Mouse (Mus musculus): ENCODE data around the gene Gjd3. TPM values are rescaled to one million over a fixed set of nuclear protein-coding genes. Genes with fewer than 3 reads are reported as not detected.

Gjd3 gene
- polyA plus RNA-seq (2015; fragmentation: Nextera tagmentation; extraction: Ambion mirVana): 1.8 and 3.1 TPM in 2 replicates

DNA sequence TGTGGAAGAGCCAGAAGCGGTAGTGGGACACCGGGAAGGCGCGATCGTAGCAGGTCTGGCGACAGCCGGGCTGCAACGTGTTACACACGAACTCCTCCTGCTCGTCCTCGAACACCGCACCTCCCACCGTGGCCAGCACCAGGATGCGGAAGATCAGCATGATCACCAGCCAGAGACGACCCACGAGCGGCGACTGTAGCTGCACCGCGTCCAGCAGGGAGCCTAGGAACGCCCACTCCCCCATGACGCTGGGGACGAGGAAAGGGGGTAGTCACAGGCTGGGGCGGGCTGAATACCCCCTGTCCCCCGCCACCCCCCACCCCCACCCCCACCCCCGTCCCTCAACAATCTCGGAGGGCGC, at the start of gene Gjd3:
Gene Gjd3 (minus strand): TSS at position 244 of the 361 bp plus-strand sequence.
- Histone ChIP-seq H3K4me3 (peak within 1 kb of the TSS; percentile 56), H3K4me1 (replicated peaks) (peaks cover 28% of the 10 kb centered on the region), H3K36me3 (no peaks in the 10 kb centered on the region), H3K27me3 (no peaks in the 10 kb centered on the region), H3K9me3 (no peaks in the 10 kb centered on the region), H3K27ac (replicated peaks) (peak within 1 kb of the TSS; percentile 91), H3K4me2 (peak within 1 kb of the TSS; percentile 67), H3K9ac (peak within 1 kb of the TSS; percentile 77)
- peak; percentile 69 for ATAC-seq (ENCODE audit: low FRiP score, low read depth)
- 1% methylated on average over 26 of the region's 28 CpGs for WGBS

DNA sequence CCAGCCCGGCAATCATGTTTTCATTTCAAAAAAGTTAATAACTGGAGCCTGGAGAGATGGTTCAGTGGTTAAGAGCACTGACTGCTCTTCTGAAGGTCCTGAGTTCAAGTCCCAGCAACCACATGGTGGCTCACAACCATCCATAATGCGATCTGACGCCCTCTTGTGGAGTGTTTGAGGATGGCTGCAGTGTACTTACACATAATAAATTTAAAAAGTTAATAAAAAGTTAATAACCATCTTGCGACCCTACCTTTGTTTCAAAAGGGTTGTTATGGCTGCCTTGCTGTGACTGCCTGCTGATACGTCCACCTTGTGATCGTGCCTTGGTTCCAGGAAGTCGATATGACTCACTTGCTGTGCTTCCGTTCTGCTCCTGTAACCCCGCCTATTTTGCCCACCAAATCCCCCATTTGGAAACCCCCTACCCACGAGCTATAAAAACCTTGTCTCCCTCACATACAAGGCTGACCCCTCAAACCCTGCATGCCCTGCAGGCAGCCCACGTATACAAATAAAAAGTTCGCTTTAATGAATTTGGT, 44.2 kb upstream of the Gjd3 start:
- WGBS: 84% methylated on average over 12 of the region's 12 CpGs
- Histone ChIP-seq H3K36me3 (no peaks in the 10 kb centered on the region), H3K27me3 (no peaks in the 10 kb centered on the region)

DNA sequence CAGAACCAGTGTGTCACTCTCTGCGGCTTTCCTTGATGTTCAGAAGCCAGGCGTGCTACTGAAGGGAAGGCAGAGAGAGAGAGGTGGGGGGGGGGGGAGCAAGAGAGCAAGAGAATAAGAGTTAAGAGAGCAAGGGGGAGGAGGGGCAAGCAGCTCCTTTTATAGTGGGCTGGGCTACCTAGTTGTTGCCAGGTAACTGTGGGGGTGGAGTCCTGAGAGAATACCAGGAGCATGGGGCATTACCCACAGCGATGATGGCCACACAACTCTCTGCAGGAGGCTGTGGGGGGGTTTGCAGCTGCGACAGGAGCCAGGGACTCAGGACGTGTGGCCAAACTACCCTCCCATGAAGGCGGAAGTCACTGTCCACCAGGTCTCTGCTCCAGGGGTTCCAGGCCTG, 43.1 kb upstream of the Gjd3 start:
- 80% methylated on average over 6 of the region's 6 CpGs for WGBS
- peaks cover 15% of the 10 kb centered on the region for H3K4me1 ChIP-seq (replicated peaks)

More for the DNA sequence above, 44.2 kb upstream of the Gjd3 start:
- H3K9ac ChIP-seq: no peak overlapping the region
- no peak for ATAC-seq (ENCODE audit: low FRiP score, low read depth)
- peaks cover 15% of the 10 kb centered on the region for H3K4me1 ChIP-seq (replicated peaks)
- H3K4me2 ChIP-seq: no peak overlapping the region
- H3K9me3 ChIP-seq: no peaks in the 10 kb centered on the region
- no peak overlapping the region for H3K4me3 ChIP-seq
- H3K27ac ChIP-seq (replicated peaks): no peak overlapping the region

DNA sequence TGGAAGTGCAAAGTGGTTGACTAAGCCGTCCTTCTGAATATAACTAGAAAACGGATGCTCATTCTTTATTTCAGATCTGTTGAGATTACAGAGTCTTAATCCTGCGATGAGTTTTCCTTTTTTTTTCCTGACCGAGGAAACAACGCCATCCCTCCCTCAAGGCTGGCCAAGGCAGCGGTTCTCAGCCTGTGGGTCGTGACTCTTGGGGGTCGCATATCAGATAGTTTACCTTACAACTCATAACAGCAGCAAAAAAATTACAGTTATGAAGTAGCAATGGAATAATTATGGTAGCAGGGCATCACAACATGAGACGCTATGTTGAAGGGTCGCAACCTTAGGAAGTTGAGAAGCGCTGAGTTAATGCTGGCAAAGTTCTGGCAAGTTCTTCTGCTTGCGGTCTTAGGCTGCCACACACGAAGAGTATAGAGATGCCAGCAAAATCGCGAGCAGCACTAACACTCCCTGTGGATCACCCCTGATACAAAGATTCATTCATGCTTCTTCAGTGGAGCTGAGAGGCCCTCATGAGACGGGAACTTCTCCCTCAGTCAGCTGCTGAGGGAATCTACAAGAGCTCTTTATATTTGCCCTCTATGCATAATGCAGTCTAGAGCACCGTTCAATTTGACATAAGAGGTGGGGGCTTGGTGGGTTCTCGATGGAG, 41.8 kb upstream of the Gjd3 start:
- peak; percentile 40; the same call in 1 of the 2 replicates for ATAC-seq (ENCODE audit: low FRiP score, low read depth)
- Histone ChIP-seq H3K9me3 (no peaks in the 10 kb centered on the region), H3K36me3 (no peaks in the 10 kb centered on the region), H3K4me2 (peak overlapping the region; percentile 62), H3K27ac (replicated peaks) (peak overlapping the region; percentile 25), H3K27me3 (no peaks in the 10 kb centered on the region), H3K4me3 (peak overlapping the region; percentile 54), H3K4me1 (replicated peaks) (peaks cover 15% of the 10 kb centered on the region), H3K9ac (no peak overlapping the region)
- 43% methylated on average over 18 of the region's 18 CpGs for WGBS

More for the DNA sequence above, 43.1 kb upstream of the Gjd3 start:
- no peak overlapping the region for H3K4me3 ChIP-seq
- H3K27ac ChIP-seq (replicated peaks): no peak overlapping the region
- H3K9me3 ChIP-seq: no peaks in the 10 kb centered on the region
- ATAC-seq (ENCODE audit: low FRiP score, low read depth): no peak
- H3K36me3 ChIP-seq: no peaks in the 10 kb centered on the region
- H3K9ac ChIP-seq: no peak overlapping the region
- no peaks in the 10 kb centered on the region for H3K27me3 ChIP-seq
- no peak overlapping the region for H3K4me2 ChIP-seq

DNA sequence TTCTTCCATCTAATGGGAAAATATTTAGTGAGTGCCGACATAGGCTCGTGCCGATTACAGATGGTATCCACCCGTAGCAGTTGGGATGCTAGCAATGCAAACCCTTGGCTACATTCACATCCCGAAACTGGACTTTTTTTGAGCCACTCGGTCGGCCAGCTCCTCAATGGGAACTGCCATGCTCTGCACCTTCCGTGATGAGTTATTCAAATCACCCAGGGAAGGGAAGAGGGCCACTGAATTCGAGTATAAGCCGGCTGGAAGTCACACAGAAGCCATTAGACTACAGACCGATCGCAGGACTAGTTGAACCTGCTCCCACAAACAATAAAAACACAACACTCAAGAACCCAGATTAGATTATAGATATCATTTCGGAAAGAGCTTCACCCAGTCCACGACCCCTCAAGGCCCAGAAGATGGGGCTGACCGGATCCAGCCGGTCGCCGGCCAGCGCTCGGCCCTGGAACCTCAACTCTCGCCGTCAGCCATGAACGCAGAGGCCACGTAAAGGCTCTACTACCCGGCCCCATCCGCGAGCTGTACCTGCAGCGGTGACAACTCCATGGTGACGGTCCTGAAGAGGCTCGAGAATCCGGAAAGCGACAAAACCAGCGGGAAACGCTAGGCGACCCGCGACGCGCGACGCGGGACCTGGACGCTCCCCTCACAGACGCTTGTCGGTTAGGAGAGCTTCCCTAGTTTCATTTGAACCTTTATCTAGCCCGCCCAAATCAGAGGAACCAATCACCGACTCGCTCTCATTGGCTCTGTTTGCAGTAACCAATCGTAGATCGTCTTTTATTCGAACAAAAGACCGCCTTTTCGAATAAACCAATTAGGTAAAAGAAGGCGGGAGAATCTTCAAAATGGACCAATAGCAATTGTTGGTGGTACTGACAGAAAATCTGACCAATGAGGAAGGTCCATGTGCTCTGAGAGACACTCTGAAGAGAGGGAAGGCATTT, 41.0 kb upstream of the Gjd3 start, which contains the start of gene Top2a:
Gene Top2a (minus strand): TSS at position 690 of the 968 bp plus-strand sequence.
- Histone ChIP-seq H3K9ac (peak within 1 kb of the TSS; percentile 14; the same call in 1 of the 2 replicates), H3K4me1 (replicated peaks) (peaks cover 15% of the 10 kb centered on the region), H3K27me3 (no peaks in the 10 kb centered on the region), H3K4me3 (peak within 1 kb of the TSS; percentile 54), H3K27ac (replicated peaks) (peak within 1 kb of the TSS; percentile 25), H3K9me3 (no peaks in the 10 kb centered on the region), H3K4me2 (peak within 1 kb of the TSS; percentile 62), H3K36me3 (no peaks in the 10 kb centered on the region)
- under 1% methylated on average over 54 of the region's 54 CpGs for WGBS
- ATAC-seq (ENCODE audit: low FRiP score, low read depth): peak; percentile 97

DNA sequence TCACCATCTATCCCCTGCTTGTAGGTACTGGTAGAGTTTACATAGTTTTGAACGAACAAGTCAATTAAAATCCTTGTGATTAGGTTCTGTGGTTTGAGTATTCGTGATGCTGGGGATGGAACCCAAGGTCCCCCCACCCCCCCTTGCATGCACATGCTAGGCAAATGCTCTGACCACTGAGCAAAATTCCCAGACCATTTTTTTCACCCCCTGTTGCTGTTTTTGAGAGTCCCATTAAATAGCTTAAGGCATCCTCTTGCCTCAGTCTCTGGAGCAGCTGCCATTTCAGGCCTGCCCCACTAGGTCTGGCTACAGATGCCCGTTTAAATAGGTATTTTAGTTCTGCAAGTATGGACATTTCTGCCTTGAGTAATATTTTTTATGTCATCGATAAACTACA, 40.3 kb upstream of the Gjd3 start:
- peak overlapping the region; percentile 54 for H3K4me3 ChIP-seq
- H3K4me1 ChIP-seq (replicated peaks): peaks cover 15% of the 10 kb centered on the region
- 12% methylated on average over 4 of the region's 4 CpGs for WGBS
- H3K9ac ChIP-seq: 0 out of 2 replicates have a peak overlapping the region, but pooled peaks have one; percentile 14
- no peaks in the 10 kb centered on the region for H3K36me3 ChIP-seq
- H3K9me3 ChIP-seq: no peaks in the 10 kb centered on the region
- no peak for ATAC-seq (ENCODE audit: low FRiP score, low read depth)
- H3K27ac ChIP-seq (replicated peaks): no peak overlapping the region
- H3K27me3 ChIP-seq: no peaks in the 10 kb centered on the region
- peak overlapping the region; percentile 62 for H3K4me2 ChIP-seq

DNA sequence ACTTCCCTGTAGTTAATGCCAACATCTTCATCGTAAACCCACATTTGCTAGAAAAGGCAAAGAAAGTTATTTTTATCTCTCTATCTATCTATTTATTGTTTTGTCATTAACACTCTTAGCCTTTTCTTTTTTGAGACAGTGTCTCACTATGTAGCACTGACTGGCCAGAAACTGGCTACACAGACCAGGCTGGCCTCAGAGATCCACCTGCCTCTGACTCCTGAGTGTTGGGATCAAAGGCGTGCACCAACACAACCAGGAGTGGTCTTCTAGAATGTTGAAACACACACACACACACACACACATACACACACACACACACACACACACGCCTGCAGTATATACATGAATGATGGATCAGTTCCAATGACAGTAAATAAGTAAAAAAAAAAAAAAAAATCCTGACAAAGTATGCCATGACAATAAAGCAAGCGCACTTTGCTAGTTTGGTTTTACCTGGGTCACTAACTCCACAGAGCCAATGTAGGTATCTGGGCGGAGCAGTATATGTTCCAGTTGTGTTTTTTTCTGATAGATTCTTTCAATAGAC, 39.6 kb upstream of the Gjd3 start:
- H3K4me2 ChIP-seq: peak overlapping the region; percentile 62
- no peak overlapping the region for H3K27ac ChIP-seq (replicated peaks)
- no peak overlapping the region for H3K9ac ChIP-seq
- H3K36me3 ChIP-seq: no peaks in the 10 kb centered on the region
- H3K9me3 ChIP-seq: no peaks in the 10 kb centered on the region
- H3K27me3 ChIP-seq: no peaks in the 10 kb centered on the region
- peak overlapping the region; percentile 54; the same call in 1 of the 2 replicates for H3K4me3 ChIP-seq
- WGBS: 81% methylated on average over 5 of the region's 5 CpGs
- peaks cover 15% of the 10 kb centered on the region for H3K4me1 ChIP-seq (replicated peaks)
- no peak for ATAC-seq (ENCODE audit: low FRiP score, low read depth)

DNA sequence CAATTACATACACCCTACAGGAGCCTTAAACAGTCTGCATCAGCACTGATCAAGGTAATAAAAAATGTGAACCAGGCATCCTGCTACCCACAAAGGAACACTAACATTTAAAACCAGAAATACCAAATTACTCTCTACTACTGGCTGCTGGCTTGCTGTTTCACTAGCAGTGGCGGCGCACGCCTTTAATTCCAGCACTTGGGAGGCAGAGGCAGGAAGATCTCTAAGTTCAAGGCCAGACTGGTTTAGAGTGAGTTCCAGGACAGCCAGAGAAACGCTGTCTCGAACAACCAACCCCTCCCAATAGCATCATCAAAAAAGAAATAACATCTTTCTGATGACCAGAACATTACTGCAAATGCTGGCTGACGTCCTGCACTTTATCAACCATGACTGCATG, 37.0 kb upstream of the Gjd3 start:
- 94% methylated on average over 6 of the region's 6 CpGs for WGBS
- Histone ChIP-seq H3K27ac (replicated peaks) (no peak overlapping the region), H3K36me3 (no peaks in the 10 kb centered on the region), H3K4me3 (no peak overlapping the region), H3K9ac (no peak overlapping the region), H3K4me1 (replicated peaks) (peaks cover 13% of the 10 kb centered on the region), H3K9me3 (no peaks in the 10 kb centered on the region), H3K27me3 (no peaks in the 10 kb centered on the region), H3K4me2 (no peak overlapping the region)
- ATAC-seq (ENCODE audit: low FRiP score, low read depth): no peak

DNA sequence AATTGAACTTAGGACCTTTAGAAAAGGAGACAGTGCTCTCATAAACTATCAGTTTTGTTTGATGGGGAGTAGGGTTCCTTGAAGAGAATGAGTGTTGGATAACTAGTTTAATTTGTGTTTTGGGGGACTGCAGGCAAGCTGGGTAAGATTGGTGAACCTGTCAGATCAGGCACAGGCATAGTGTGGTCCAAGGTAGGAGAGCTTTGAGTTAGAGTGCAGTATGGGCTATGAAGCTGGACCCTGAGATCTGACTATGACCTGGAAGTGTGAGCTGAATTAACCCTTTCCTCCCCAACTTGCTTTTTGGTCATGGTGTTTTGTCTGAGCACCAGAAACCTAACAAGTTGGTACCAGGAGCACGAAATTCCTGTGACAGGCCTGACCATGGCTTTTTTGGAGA, 31.0 kb upstream of the Gjd3 start:
- Histone ChIP-seq H3K27me3 (no peaks in the 10 kb centered on the region), H3K36me3 (no peaks in the 10 kb centered on the region), H3K9ac (no peak overlapping the region), H3K9me3 (no peaks in the 10 kb centered on the region), H3K4me1 (replicated peaks) (no peaks in the 10 kb centered on the region), H3K4me2 (no peak overlapping the region), H3K4me3 (no peak overlapping the region), H3K27ac (replicated peaks) (no peak overlapping the region)
- ATAC-seq (ENCODE audit: low FRiP score, low read depth): no peak
- 87% methylated on average over 1 of the region's 1 CpGs for WGBS

DNA sequence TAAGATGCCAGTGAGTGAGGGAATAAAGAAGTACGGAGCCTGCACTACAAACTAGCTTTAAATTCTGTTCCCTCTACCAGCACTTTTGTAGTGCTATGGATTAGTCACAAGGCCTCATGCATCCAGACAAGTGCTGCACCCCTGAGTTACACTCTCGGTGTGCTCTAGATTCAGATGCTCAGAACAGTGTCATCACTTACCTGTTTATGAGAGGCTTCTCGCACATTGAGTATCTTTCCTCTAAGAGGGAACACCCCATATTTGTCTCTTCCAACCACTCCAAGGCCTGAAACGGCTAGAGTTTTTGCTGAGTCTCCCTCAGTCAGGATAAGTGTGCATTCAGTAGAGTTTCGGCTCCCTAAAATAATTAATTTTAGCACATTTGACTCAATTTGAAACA, 27.9 kb upstream of the Gjd3 start:
- 96% methylated on average over 5 of the region's 5 CpGs for WGBS

DNA sequence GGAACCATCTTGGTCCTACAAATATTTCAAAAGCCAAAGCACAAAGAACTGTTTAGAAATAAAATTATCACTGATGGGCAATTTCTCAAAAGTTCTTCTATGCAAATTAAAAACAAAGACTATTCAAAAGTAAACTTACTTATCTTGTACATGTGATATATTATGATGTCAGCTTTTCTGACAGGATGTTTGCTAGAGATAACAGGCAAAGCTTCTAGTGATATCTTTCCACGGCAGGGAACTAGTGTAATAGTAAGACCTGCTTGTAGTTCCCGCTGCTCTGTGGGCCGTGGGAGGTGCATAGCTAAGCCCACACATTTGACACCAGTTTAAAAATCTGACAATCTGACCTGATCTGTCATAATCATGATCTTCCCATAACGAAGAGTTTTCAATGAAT, 27.3 kb upstream of the Gjd3 start:
- H3K36me3 ChIP-seq: no peaks in the 10 kb centered on the region
- H3K9ac ChIP-seq: no peak overlapping the region
- ATAC-seq (ENCODE audit: low FRiP score, low read depth): no peak
- H3K4me2 ChIP-seq: no peak overlapping the region
- no peak overlapping the region for H3K4me3 ChIP-seq
- H3K9me3 ChIP-seq: no peaks in the 10 kb centered on the region
- H3K27me3 ChIP-seq: no peaks in the 10 kb centered on the region
- no peak overlapping the region for H3K27ac ChIP-seq (replicated peaks)
- H3K4me1 ChIP-seq (replicated peaks): no peaks in the 10 kb centered on the region
- WGBS: 96% methylated on average over 4 of the region's 4 CpGs

More for the DNA sequence above, 27.9 kb upstream of the Gjd3 start:
- Histone ChIP-seq H3K27me3 (no peaks in the 10 kb centered on the region), H3K4me1 (replicated peaks) (no peaks in the 10 kb centered on the region), H3K36me3 (no peaks in the 10 kb centered on the region), H3K9me3 (no peaks in the 10 kb centered on the region), H3K4me2 (no peak overlapping the region), H3K4me3 (no peak overlapping the region), H3K9ac (no peak overlapping the region), H3K27ac (replicated peaks) (no peak overlapping the region)
- no peak for ATAC-seq (ENCODE audit: low FRiP score, low read depth)

All from hindbrain, embryonic 15.5 days (tissue).